Mouse (Mus musculus) kidney, adult 9 months (tissue): Measurements from ENCODE around the gene Slc16a13.

Experiments used
- DNase-seq: peaks from one replicate; pipeline ENCODE4 v3.0.0; 2022

Slc16a13 gene

DNA sequence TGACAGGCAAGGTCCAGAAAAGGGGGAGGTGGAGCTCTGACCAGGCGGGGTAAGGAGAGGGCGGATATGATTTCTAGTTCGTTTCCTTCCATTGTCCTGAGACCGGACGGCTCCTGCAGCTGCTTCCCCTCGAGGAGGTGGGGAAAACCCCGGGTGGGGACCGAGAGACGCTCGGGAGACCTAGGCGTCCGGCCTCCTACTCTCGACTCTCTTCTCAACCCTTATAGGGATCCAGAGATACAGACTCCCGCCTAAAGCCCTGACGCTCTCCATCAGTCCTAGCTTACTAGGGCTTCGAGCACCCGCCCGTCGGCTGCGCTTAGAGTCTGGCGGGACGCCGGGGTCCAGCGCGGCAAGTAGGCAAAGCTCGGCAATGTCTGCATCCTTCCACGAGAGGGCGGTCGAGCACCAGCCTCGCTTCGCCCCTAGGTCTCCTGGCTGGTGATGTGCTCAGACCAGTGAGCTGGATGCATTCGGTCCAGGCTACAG, 9.4 kb upstream of the Slc16a13 start:
- DNase-seq = peak; percentile 81

DNA sequence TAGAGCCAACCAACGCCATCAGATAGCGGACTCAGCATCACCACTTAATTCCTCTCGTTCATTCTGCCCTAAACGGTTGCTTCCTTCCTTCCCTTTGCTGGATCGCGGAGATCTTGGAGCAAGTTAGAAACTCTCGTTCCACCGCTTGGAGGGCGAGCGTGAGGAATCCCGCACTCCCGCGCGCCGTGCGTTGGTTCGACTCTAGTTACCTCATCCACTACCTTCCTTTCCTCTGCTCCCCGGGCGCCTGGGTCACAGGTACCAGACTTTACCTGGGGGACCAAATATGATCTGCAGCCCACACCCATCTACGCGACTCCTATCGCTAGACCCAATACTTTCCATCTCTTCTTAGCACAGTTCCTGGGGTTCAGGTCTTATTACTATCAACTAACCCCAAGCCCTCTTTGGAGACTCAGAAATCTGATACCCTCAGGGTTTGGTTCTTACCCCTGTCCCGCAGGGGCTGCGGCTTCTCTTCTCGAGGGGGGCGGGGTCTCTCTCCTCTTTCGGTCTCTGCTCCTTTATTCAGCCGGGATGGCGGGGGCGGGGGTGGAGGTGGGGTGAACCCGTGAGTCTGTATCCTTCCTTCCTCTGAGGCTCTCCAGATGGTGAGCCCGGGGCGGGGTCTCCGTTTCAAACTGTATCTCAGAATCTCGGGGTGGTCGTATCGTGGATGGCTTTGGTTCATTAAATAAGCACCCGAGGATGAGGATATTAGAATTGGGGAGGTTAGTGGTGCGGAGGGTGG, 8.6 kb upstream of the Slc16a13 start, which contains the start of gene Bcl6b:
TSS of gene Bcl6b (minus strand) at position 539 of the 751 bp plus-strand sequence.
- DNase-seq = no peak

DNA sequence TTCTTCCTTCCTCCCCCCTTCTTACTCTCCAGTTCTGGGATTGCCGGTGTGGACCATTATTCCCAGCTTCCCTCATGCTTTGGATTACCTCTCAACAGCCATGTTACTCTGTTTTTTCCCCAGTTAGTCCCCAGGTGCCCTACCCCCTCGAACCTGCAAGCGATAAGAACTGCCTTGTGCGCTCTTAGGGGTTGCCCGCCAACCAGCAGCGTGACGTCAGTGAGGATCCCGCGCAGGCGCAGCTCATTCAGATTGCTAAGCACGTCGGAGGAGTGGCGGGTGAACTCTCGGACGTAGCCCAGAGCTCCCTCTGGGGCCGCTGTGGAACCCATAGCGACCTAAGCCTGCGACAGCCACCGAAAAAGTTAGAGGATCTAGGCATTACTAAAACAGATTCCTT, 8.0 kb upstream of the Slc16a13 start:
- peak; percentile 87 for DNase-seq

- DNase-seq = peak; percentile 27
Observed at GRCm38 (mm10) chr11:70227661-70228245, 6.9 kb upstream of the Slc16a13 start.

- DNase-seq = no peak
Observed at GRCm38 (mm10) chr11:70227126-70227525, 6.3 kb upstream of the Slc16a13 start.

DNA sequence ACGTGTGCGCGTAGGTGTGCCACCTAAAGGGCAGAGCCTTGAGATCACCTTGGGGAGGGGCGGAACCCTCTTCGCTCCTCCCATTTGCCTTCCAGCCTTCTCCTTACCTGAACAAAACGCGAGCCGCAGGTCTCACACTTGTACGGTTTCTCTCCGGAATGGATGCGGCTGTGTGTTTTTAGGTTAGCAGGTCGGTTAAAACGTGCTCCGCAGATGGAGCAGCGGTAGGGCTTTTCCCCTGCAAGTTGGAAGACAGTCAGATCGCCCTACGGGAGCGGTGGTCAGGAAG, 5.7 kb upstream of the Slc16a13 start:
- peak; percentile 61 for DNase-seq

- peak; percentile 26 for DNase-seq
Observed at GRCm38 (mm10) chr11:70225798-70226601, 5.1 kb upstream of the Slc16a13 start.

GRCm38 (mm10) chr11:70223724-70224123, 2.9 kb upstream of the Slc16a13 start:
- DNase-seq = peak; percentile 65

DNA sequence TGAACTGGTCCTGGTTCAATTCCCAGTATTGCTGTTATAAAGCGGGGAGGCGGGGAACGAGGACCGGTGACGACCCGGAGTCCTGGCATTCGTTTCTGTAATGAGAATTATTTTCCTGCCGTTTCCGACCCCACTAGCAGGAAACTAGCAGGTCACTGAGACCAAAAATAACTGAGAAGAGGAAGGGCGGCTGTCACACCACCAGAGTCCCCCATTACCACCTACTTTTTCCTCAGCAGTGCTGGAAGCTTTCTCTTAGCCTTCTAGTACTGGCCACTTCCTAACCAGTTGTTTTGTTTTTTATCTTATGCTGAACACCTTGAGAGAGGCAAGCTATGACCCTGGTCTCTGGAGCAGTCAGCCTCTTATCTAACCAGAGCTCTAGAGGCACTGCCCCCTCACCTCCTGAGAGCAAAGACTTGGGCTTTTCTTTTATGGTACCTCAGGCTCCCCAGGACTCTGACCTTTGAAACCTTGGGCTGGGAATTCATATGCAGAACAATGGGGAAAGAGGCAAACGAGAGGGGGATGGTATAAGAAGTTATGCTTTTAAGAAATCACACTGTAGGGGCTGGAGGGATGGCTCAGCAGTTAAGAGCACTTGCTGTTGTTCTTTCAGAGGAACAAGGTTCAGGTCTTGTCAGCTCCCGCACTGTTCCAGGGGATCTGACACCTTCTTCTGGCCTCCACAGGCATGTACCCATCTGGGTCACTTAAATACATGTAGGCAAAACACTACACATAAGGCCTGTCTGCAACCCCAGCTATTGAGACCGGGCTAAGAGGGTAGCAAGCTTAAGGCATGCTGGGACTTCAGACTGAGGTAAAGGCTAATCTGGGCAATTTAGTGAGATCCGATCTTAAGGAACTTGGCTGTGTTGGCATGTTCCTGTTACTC, 988 bp upstream of the Slc16a13 start:
- DNase-seq = peak; percentile 85

DNA sequence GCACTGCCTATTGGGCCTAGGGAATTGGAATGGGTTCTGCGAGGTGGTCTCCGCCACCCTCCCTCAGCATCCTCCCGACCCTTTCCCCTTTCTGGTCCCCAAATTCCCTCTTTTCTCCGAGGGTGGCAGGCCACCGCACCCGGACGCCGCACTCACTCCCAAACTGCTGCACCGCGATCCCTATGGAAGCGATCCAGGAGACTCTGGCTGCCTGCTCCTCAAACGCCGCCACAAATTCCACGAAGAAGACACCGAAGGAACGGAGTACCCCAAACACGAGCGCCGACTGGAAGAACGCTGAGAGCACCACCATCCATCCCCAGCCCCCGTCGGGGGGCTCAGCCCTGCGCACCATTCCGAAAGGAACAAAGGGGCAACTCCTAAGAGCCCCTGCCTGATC, 541 bp downstream of the Slc16a13 start:
- DNase-seq = peak; percentile 36

GRCm38 (mm10) chr11:70219873-70220272, 991 bp downstream of the Slc16a13 start:
- no peak for DNase-seq

GRCm38 (mm10) chr11:70218741-70219470, 2.0 kb downstream of the Slc16a13 start:
- DNase-seq = peak; percentile 51

GRCm38 (mm10) chr11:70218039-70218438, 2.8 kb downstream of the Slc16a13 start:
- DNase-seq = peak; percentile 92

DNA sequence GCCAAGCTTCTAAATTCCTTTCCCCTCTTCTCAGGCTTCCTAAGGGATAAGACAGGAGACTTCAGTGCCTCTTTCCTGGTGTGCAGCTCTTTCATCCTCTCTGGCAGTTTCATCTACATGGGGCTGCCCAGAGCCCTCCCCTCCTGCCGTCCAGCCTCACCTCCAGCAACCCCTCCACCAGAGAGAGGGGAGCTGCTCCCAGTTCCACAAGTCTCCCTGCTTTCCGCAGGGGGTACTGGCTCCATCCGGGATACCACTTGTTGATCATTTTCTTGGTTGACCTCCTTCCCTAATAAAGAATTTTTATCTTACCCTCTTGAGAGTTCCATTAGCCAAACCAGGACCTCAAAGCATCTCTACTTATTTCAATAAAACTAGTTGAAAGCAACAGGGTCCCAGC, 4.8 kb downstream of the Slc16a13 start:
- DNase-seq = peak; percentile 13

DNA sequence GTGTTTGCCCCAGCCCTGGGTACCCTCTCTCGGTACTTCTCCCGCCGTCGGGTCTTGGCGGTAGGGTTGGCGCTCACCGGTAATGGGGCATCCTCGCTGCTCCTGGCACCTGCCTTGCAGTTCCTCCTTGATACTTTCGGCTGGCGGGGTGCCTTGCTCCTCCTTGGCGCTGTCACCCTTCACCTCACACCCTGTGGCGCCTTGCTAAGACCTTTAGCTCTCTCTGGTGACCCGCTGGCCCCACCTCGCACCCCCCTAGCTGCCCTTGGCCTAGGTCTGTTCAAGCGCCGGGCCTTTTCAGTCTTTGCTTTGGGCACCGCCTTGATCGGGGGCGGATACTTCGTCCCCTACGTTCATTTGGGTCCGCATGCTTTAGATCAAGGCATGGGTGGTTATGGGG, 5.6 kb downstream of the Slc16a13 start:
- DNase-seq = peak; percentile 79

GRCm38 (mm10) chr11:70214856-70215209, 6.0 kb downstream of the Slc16a13 start:
- no peak for DNase-seq

DNA sequence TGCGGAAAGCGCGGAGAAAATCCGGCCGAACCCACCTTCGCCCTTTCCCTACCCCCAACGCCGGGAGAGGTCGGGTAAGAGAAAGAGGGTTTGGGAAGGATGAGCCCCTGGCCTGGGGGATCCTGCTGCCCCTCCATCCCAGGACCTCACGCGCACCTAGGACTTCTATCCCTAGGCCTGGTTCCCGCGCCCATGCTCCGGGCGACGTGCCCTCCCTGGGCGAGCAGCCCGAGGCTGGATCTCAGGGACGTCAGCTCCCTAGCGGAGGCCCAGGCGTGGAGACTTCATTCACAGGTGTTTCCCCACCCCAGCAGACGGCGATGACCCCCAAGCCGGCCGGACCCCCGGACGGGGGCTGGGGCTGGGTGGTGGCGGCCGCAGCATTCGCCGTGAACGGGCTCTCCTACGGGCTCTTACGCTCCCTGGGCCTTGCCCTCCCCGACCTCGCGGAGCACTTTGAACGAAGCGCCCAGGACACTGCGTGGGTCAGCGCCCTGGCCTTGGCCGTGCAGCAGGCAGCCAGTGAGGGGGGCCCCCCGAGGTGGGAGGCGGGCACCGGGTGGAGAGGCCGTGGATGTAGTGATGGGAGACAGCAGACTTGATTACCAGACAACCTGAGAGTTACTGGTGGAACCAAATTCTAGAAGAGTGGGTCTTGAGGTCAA, 6.5 kb downstream of the Slc16a13 start:
- DNase-seq = peak; percentile 88

DNA sequence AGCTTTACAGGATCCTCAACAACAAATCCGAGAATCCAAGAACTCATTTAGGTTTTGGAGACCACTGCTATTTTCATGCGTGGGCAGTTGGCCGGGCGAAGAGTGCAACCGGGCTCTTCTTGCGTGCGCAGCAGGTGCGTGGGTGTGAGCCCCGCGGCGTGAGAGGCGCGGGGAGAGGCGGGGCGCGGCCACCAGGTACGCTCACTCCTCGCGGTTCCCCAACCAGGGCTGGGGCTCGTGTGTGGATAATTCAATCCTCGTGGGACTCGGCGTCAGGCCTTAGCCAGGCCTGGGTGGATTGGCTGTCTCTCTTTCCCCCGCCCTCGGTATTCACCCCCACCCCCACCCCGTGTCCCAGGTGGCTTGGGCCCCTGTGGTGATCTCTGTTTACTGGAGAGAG, 7.1 kb downstream of the Slc16a13 start:
- peak; percentile 48 for DNase-seq

DNA sequence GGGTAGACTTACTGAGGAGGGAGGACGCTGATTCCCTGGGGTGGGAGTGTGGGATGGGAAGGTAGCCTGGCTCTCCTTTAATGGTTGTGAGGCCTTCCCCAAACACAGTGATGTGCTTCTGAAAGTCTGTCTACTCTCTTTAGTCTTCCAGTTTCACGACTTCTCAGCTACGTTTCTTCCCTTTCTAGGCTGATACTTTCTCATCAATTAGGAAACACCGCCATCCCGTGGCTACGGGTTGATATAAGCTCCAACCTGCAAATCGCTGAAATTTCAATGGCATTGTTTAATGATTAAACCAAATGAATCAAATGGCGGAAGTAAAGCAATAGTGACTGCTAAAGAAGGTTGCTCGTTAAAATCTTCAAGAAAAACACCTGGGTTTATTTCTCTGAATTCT, 8.0 kb downstream of the Slc16a13 start:
- DNase-seq = peak; percentile 94

- peak; percentile 47 for DNase-seq
Observed at GRCm38 (mm10) chr11:70212423-70212822, 8.4 kb downstream of the Slc16a13 start, which contains the start of gene Slc16a11. Slc16a11 (plus strand) TSS chr11:70212752.

GRCm38 (mm10) chr11:70211972-70212371, 8.9 kb downstream of the Slc16a13 start:
- DNase-seq = no peak
